Mouse (Mus musculus) olfactory bulb, adult 2 months (tissue): ENCODE data around the gene Ppp1r1b. TPM values are rescaled to one million over a fixed set of nuclear protein-coding genes. Genes with fewer than 3 reads are reported as not detected.

Experiments used
- H3K27ac ChIP-seq: fragments of 200-500 bp; 2 replicates; pipeline ENCODE4 v1.5.1; 2012; ENCODE audit warnings: low read depth, low read length; ENCODE audit not compliant: insufficient read depth
- H3K4me1 ChIP-seq: fragments of 200-500 bp; 2 replicates; pipeline ENCODE4 v1.6.1; 2012; ENCODE audit warnings: low read length; ENCODE audit not compliant: control insufficient read depth, insufficient read depth
- H3K4me3 ChIP-seq: fragments of 200-500 bp; 2 replicates; pipeline ENCODE4 v1.5.1; 2012; ENCODE audit warnings: mild to moderate bottlenecking, low read depth, low read length, moderate library complexity; ENCODE audit not compliant: insufficient read depth
- CTCF ChIP-seq: fragments of 200-500 bp; IDR thresholded peaks from 2 replicates; pipeline ENCODE4 v1.5.1; 2012; ENCODE audit warnings: low read depth, mild to moderate bottlenecking, low read length, moderate library complexity; ENCODE audit not compliant: insufficient read depth
- POLR2A ChIP-seq: fragments of 200-500 bp; IDR thresholded peaks from 2 replicates; pipeline ENCODE4 v1.6.1; 2012; ENCODE audit warnings: mild to moderate bottlenecking, low read depth, low read length, moderate library complexity; ENCODE audit not compliant: insufficient read depth
- WGBS: fragments of 180-500 bp; shearing (Covaris S2); methylation state at CpG from one replicate; pipeline ENCODE4 v1.1.7; 2018; 5-methylcytosine and 5-hydroxymethylcytosine counted together
- polyA plus RNA-seq: library from polyadenylated mRNA; stranded (reverse); fragments of >200 nt; gene quantifications from 2 replicates; pipeline ENCODE4 v1.2.4, GENCODE M21; 2012; ENCODE audit warnings: low replicate concordance; ENCODE audit not compliant: missing spikeins, insufficient read depth, insufficient read length

Gene Ppp1r1b
- polyA plus RNA-seq, 1 experiment = not detected

DNA sequence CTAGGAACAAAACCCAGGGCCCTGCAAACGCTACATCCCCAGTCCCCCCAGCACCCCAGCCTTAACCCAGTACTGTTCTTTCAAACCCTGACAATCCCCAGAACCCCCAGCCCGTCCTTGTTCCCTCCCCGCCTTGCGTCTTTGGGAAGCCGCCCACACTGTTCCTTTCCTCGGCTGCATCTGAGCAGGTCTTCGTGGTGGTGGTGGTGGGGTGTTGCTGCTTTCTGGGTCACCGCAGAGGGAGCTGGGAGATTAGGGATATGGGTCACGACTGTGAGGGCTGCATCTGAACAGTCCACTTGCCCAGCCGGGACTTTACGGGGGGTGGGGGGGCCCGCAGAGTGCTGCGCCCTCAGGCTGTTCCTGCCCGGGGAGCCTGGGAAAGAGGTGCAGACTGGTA lies 6.2 kb downstream of the Ppp1r1b start:
- Histone ChIP-seq H3K4me1 (peaks cover 14% of the 10 kb centered on the region), H3K27ac (no peak overlapping the region), H3K4me3 (no peak overlapping the region)
- TF ChIP-seq CTCF = no peak
- no peak for TF ChIP-seq POLR2A
- WGBS = 54% methylated on average over 14 of the region's 14 CpGs

DNA sequence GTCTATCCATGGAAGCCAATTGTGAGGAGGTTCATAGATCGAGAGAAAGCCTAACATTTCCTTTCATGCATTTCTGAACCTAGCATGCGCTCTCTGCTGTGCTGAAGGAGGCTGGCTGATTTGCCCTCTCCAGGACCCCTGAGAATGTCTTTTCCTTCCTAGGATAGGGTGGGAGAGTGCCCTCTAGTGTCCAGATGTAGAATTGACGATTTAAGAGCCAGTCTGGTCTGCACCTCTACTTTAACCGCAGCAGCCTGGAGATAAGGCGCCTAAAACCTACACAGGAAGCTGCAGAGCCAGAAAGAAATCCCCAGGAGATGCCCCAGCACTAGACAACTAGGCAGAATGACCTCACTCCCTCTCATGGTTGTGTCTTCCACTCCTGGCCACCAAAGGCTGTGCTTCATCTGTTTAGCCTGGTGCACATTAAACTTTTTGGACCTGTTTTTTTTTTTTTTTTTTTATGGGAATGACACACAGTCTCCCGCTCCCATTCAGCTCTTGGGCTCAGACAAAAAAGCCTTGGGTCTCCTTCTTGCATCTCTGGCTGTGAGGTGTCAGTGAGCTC lies 7.6 kb downstream of the Ppp1r1b start:
- H3K4me3 ChIP-seq = no peak overlapping the region
- H3K4me1 ChIP-seq = peaks cover 21% of the 10 kb centered on the region
- H3K27ac ChIP-seq = no peak overlapping the region
- WGBS = 7% methylated on average over 6 of the region's 6 CpGs
- no peak for TF ChIP-seq POLR2A
- 0 out of 2 replicates have a peak, but pooled peaks have one; percentile 40 for TF ChIP-seq CTCF

DNA sequence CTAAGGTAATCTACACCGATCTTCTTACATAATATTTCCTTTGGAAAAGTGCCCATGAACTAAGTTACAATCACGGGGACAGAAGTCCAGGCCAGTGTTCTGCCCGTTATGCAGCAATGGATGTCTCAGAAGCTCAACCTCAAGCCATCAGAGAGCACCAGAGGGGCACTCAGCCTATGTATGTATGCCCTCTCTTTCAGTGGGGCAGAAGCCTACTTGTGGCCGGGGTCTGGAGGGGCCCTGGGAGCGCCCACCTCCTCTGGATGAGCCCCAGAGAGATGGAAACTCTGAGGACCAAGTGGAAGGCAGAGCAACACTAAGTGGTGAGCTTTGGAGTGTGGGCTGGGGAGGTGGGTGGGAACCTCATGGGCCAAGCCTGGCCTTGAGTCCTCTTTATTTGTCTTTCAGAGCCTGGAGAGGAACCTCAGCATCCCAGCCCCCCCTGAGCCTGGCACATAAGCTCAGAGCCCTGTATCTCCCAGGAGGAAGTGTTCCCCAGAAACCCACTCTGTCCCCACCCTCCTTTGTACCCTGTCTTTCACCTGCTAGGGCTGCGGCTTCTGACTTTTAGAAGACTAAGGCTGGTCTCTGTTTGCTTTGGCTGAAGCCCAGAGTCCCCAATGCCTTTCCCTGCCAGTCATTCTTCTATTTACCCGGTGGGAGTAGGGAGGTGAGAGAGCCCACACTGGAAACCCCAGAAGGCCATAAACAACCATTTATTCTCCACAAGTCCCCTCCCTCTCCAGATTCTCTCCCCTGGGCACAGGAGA lies 8.6 kb downstream of the Ppp1r1b start:
- Histone ChIP-seq H3K4me1 (peaks cover 25% of the 10 kb centered on the region), H3K4me3 (no peak overlapping the region), H3K27ac (no peak overlapping the region)
- WGBS = 70% methylated on average over 7 of the region's 7 CpGs
- no peak for TF ChIP-seq POLR2A
- no peak for TF ChIP-seq CTCF

GRCm38 (mm10) chr11:98357396-98358160 lies 9.4 kb downstream of the Ppp1r1b start:
- 13% methylated on average over 13 of the region's 13 CpGs for WGBS
- no peak for TF ChIP-seq POLR2A
- no peak for TF ChIP-seq CTCF
- Histone ChIP-seq H3K4me3 (peak overlapping the region; percentile 44), H3K27ac (no peak overlapping the region), H3K4me1 (peaks cover 25% of the 10 kb centered on the region)

DNA sequence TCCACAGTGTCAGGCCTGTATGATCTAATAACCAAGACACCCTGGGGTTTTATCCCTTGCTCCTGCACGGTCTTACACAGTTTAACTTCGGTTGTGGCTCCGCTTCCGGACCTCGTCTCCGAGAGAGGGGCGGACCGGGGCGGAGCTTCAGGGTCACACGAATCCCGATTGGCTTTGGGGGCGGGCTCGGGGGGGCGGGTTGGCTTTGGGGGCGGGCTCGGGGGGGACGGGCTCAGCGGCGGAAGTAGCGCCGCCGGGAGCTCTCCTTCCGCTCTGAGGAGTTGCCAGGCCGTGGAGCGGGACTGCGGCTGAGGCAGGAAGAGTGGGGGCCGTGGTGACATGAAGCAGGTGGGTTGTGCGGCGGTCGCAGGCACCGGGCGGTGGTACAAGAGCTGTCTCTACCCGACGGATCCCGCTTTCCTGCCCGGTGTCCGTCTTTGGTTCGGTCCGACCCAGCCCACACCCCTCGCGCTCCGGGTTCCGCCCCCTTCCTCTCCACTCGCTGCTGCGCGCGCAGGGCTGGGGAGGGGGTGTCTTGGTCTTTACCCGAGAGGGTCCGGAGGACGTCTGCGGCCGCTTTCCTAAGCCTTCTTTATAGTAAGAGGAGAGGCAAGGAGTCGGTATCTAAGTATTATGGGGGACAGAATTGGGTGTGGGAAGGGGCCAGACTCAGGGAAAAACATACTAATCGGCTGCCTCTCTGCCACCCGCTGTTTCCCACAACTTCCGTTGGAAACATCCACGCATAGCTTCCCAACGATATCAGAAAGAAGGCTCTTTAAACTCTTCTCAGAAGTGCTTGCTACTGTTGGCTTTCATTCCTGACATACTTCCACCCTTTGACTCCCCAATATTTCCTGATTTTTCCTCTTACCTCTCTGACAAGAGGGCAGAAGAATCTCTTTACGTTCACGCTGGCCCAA lies 10.2 kb downstream of the Ppp1r1b start, which contains the start of gene Stard3:
TSS of gene Stard3 (plus strand) at position 208 of the 923 bp plus-strand sequence.
- H3K27ac ChIP-seq = peak within 1 kb of the TSS; percentile 60; the same call in 1 of the 2 replicates
- WGBS = under 1% methylated on average over 60 of the region's 60 CpGs
- H3K4me3 ChIP-seq = peak within 1 kb of the TSS; percentile 73
- H3K4me1 ChIP-seq = peaks cover 25% of the 10 kb centered on the region
- TF ChIP-seq CTCF (no peak), POLR2A (0 out of 2 replicates have a peak, but pooled peaks have one; percentile 31)

DNA sequence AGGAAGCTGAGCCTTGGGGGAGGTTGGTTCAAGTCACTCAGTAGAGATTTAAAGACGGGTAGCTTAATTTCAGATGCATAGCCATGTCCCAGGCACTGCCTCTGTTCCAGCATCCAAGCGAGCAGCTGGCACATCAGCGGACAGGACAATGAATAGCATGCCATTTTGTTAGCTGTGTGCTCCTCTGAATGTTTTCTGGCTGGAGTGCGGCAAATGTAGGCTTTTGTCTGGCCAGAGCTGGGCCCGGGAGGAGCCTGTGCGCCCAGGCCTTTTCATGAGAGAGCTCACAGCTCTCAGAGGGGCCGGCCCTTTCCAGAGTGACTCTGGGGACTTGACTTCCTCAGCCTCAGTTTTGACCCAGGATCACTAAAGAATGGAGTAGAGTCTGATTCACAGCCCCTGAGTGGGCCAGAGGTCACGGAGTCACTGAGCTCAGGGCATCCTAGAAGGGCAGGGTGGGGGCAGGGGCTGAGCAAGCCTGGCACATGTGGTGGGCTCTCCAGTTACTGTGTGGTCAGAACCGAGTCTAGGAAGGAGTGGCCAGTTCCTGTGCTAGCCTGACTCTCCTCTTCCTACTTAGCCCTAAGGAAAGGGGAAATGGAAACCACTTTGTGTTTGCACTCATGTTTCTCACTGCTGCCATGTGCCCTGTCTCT lies 12.8 kb downstream of the Ppp1r1b start:
- Histone ChIP-seq H3K27ac (no peak overlapping the region), H3K4me1 (peaks cover 12% of the 10 kb centered on the region), H3K4me3 (no peak overlapping the region)
- 44% methylated on average over 9 of the region's 9 CpGs for WGBS
- no peak for TF ChIP-seq CTCF

- H3K4me3 ChIP-seq = no peak overlapping the region
- peaks cover 12% of the 10 kb centered on the region for H3K4me1 ChIP-seq
- no peak overlapping the region for H3K27ac ChIP-seq
- no peak for TF ChIP-seq CTCF
- TF ChIP-seq POLR2A = no peak
- WGBS = 87% methylated on average over 5 of the region's 5 CpGs
These were observed 15.6 kb downstream of the Ppp1r1b start for GRCm38 (mm10) chr11:98363817-98364216.

DNA sequence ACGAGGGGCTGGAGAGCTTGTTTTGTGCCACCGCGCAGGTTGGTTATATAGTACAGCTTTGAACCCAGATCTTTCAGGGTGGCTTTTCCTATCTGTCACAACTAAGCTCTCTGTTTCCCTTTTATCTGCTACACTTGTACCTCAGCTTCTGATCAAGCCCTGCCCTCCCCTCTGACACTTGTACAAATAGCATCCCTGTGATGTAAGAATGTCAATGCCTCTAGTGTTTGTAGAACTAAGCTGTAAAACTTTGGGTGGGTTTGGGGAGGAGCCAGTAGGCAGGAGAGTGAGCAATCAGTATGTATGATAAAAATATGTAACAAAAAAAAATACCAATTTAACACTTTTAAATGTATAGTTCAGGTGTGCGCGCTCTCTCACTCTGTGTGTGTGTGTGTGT lies 16.2 kb downstream of the Ppp1r1b start:
- no peak overlapping the region for H3K4me3 ChIP-seq
- TF ChIP-seq CTCF = no peak
- no peak for TF ChIP-seq POLR2A
- no peak overlapping the region for H3K27ac ChIP-seq
- 97% methylated on average over 5 of the region's 5 CpGs for WGBS
- peaks cover 11% of the 10 kb centered on the region for H3K4me1 ChIP-seq
